Mouse (Mus musculus) retina, postnatal 7 days (tissue): ENCODE data around the gene Gm20843.
"Not testable (repeated sequence)": the region's sequence is repeated elsewhere in the genome, so short reads cannot be mapped to it uniquely, and the experiment has no call there.

Experiments used
- DNase-seq: peaks from one replicate; pipeline ENCODE4 v3.0.0-alpha.2; 2012; ENCODE audit warnings: low read depth, low spot score

The Gm20843 gene

GRCm38 (mm10) chrY:72247018-72247417 is at the start of gene Gm20843:
Gene Gm20843, minus strand, starts transcription at chrY:72247118.
- DNase-seq, result not testable (repeated sequence)
